Mouse (Mus musculus): Measurements from ENCODE around the gene Pde11a.

Gene Pde11a

DNA sequence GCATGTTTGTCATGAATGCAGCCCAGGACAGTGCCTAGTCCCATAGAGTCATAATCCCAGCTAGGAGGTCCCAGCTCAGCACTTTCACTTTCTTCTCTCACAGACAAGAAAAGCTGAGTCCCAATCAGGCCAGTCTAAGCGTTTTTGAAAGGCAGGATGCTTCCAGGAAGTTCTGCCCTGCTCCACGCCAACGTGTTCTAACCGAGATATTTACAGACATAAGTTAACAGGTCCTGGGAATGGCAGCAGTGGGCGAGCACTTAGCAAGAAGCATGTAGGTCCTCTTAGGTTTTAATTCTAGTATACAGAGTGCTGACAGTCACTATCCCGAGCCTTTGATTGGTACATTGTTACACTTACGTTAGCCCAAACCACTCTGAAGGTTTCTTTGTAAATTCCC lies 273.3 kb downstream of the Pde11a start:
- TF ChIP-seq POU5F1 (IDR thresholded peaks at IDR 0.05; ENCODE audit: borderline replicate concordance, low read length) (no peak), CTCF (conservative IDR thresholded peaks at IDR 0.05; ENCODE audit: low read length) (no peak), NANOG (IDR thresholded peaks at IDR 0.05; ENCODE audit: borderline replicate concordance, low read length) (no peak)
- Histone ChIP-seq H3K4me1 (replicated peaks; ENCODE audit: low read depth, low read length) (peaks cover 15% of the 10 kb centered on the region), H3K9me3 (ENCODE audit: low read length) (no peaks in the 10 kb centered on the region), H3K27me3 (ENCODE audit: insufficient read depth, low read length) (no peaks in the 10 kb centered on the region; the same call in 1 of the 2 replicates), H3K4me3 (replicated peaks; ENCODE audit: low read length) (no peak overlapping the region), H3K36me3 (ENCODE audit: insufficient read depth, low read length) (no peaks in the 10 kb centered on the region)

DNA sequence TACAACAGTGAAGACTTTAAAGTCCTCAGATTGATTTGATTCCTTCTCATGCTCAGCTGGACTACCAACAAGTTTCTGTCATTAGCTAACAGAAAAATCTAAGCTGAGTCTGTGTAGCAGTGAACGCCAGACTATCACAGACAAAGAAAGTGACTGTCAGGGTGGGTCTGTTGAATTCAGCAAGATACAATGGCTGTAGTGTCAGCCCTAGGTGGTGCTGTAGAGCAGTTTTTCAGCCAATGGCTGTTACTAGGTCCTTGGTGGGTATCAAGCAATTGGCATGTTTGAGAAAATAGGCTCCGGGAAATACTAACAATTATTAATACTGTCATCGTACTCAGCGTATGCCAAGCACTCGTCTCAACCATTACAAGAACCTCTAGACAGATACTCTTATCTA lies 274.5 kb downstream of the Pde11a start:
- Histone ChIP-seq H3K4me1 (replicated peaks; ENCODE audit: low read depth, low read length) (peaks cover 9% of the 10 kb centered on the region), H3K27me3 (ENCODE audit: insufficient read depth, low read length) (peaks cover under 1% of the 10 kb centered on the region), H3K4me3 (replicated peaks; ENCODE audit: low read length) (no peak overlapping the region), H3K9me3 (ENCODE audit: low read length) (no peaks in the 10 kb centered on the region), H3K36me3 (ENCODE audit: insufficient read depth, low read length) (no peaks in the 10 kb centered on the region)
- TF ChIP-seq POU5F1 (IDR thresholded peaks at IDR 0.05; ENCODE audit: borderline replicate concordance, low read length) (no peak), NANOG (IDR thresholded peaks at IDR 0.05; ENCODE audit: borderline replicate concordance, low read length) (no peak), CTCF (conservative IDR thresholded peaks at IDR 0.05; ENCODE audit: low read length) (peak; percentile 53)

DNA sequence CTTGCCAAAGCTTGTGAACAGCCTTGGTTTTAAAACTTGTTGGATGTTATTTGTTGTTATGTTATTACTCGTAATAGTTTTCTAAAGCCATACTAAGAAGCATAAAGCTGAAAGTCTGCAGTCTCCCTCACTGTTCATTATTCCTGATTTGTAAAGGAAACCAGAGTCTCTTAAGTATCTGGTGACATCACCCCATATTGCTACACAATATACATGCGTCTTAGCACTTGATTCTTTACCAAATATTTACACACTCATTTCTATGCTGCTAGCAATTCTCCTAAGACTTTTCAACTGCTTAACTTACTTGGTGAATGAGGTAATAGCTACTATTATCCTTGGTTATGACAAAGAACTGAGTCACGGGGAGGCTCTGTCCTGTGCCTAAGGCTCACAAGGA lies 278.4 kb downstream of the Pde11a start:
- Histone ChIP-seq H3K27me3 (ENCODE audit: insufficient read depth, low read length) (peaks cover 28% of the 10 kb centered on the region), H3K4me1 (replicated peaks; ENCODE audit: low read depth, low read length) (peaks cover 18% of the 10 kb centered on the region), H3K4me3 (replicated peaks; ENCODE audit: low read length) (no peak overlapping the region), H3K36me3 (ENCODE audit: insufficient read depth, low read length) (no peaks in the 10 kb centered on the region), H3K9me3 (ENCODE audit: low read length) (no peaks in the 10 kb centered on the region)
- no peak for TF ChIP-seq POU5F1 (IDR thresholded peaks at IDR 0.05; ENCODE audit: borderline replicate concordance, low read length)
- TF ChIP-seq CTCF (conservative IDR thresholded peaks at IDR 0.05; ENCODE audit: low read length): no peak
- TF ChIP-seq NANOG (IDR thresholded peaks at IDR 0.05; ENCODE audit: borderline replicate concordance, low read length): no peak

DNA sequence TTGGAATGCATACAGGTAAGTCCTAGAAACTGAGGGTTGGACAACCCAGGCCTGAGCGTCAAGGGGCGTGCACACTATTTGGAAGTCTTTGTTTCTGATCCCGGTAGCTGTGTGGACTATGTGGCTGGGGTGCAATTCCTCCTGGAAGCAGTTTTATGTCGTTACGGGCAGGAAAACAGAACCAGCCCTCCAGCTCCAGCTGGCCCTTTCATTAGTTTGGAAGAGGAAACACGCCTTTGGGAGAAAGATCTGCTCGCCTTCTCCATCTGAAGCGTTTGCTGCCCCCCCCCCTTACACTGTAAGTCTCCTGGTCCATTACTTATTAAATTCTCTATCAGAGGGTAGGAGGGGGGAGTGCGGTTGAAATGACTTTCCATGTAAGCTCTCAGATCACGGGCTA lies 279.0 kb downstream of the Pde11a start:
- peaks cover 28% of the 10 kb centered on the region for H3K27me3 ChIP-seq (ENCODE audit: insufficient read depth, low read length)
- no peaks in the 10 kb centered on the region for H3K36me3 ChIP-seq (ENCODE audit: insufficient read depth, low read length)
- no peak overlapping the region for H3K4me3 ChIP-seq (replicated peaks; ENCODE audit: low read length)
- H3K9me3 ChIP-seq (ENCODE audit: low read length): no peaks in the 10 kb centered on the region
- TF ChIP-seq NANOG (IDR thresholded peaks at IDR 0.05; ENCODE audit: borderline replicate concordance, low read length): no peak
- TF ChIP-seq CTCF (conservative IDR thresholded peaks at IDR 0.05; ENCODE audit: low read length): no peak
- no peak for TF ChIP-seq POU5F1 (IDR thresholded peaks at IDR 0.05; ENCODE audit: borderline replicate concordance, low read length)
- H3K4me1 ChIP-seq (replicated peaks; ENCODE audit: low read depth, low read length): peaks cover 18% of the 10 kb centered on the region

DNA sequence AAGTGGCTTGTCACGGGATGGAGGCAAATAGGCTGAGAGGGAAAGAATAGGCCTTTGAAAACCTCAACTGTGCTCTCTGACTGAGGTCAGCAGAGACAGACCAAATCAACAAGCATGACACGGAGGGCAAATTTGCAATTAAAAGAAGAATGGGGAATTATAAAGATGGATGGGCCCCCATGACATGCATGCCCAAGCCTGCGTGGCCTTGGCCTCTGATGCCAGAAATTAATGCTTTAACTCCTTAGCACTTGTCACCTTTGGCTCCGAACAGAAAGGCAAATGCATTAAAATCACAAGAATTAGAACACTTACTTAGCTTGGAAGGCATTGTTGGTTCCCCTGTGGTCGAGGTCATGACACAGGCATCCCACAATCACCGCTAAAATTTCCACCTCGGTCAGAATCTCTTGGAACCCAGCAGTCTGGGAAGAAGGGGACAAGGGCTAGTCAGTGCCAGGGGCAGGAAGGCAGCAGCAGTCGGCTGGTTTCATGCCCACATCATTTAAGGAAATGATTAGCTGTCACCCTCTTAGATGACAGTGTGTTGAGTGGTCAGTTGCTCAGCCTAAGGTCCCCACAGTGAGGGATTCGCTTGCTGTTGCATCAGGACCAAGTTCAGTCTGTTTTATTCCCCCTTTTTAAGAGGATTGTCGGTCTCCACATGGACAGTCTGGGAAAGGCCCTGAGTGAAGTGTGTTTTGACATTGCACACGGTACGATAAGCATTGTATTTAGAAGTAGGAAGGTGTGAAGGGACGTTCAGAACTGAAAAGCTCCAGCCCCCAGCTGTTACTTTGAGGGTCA lies 279.7 kb downstream of the Pde11a start:
- Histone ChIP-seq H3K36me3 (ENCODE audit: insufficient read depth, low read length) (no peaks in the 10 kb centered on the region), H3K9me3 (ENCODE audit: low read length) (no peaks in the 10 kb centered on the region), H3K4me1 (replicated peaks; ENCODE audit: low read depth, low read length) (peaks cover 11% of the 10 kb centered on the region), H3K4me3 (replicated peaks; ENCODE audit: low read length) (no peak overlapping the region), H3K27me3 (ENCODE audit: insufficient read depth, low read length) (peaks cover 28% of the 10 kb centered on the region)
- TF ChIP-seq NANOG (IDR thresholded peaks at IDR 0.05; ENCODE audit: borderline replicate concordance, low read length) (no peak), CTCF (conservative IDR thresholded peaks at IDR 0.05; ENCODE audit: low read length) (no peak), POU5F1 (IDR thresholded peaks at IDR 0.05; ENCODE audit: borderline replicate concordance, low read length) (no peak)

DNA sequence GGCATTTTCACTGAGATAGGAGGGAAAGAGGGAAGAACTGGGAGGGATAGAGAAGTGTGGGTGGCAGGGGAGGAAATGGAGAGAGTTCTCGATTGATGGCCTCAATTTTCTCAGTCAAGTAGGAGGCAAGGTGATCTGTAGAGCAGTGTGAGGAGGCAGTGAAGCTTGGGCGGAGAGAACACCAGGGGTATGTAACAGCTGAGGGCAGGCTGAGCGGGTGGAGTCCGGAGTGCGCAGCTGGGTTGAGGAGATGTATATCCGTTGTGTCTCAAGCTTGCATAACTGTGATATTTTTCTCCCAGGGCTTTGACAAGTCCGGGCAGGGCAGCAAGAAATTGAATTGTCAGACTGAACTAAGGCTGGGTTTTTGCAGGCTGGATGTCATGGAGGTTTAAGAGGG lies 281.0 kb downstream of the Pde11a start:
- no peaks in the 10 kb centered on the region for H3K9me3 ChIP-seq (ENCODE audit: low read length)
- H3K36me3 ChIP-seq (ENCODE audit: insufficient read depth, low read length): no peaks in the 10 kb centered on the region
- TF ChIP-seq NANOG (IDR thresholded peaks at IDR 0.05; ENCODE audit: borderline replicate concordance, low read length) (no peak), CTCF (conservative IDR thresholded peaks at IDR 0.05; ENCODE audit: low read length) (no peak), POU5F1 (IDR thresholded peaks at IDR 0.05; ENCODE audit: borderline replicate concordance, low read length) (no peak)
- no peak overlapping the region for H3K4me3 ChIP-seq (replicated peaks; ENCODE audit: low read length)
- peaks cover 9% of the 10 kb centered on the region for H3K4me1 ChIP-seq (replicated peaks; ENCODE audit: low read depth, low read length)
- peaks cover 31% of the 10 kb centered on the region for H3K27me3 ChIP-seq (ENCODE audit: insufficient read depth, low read length)

DNA sequence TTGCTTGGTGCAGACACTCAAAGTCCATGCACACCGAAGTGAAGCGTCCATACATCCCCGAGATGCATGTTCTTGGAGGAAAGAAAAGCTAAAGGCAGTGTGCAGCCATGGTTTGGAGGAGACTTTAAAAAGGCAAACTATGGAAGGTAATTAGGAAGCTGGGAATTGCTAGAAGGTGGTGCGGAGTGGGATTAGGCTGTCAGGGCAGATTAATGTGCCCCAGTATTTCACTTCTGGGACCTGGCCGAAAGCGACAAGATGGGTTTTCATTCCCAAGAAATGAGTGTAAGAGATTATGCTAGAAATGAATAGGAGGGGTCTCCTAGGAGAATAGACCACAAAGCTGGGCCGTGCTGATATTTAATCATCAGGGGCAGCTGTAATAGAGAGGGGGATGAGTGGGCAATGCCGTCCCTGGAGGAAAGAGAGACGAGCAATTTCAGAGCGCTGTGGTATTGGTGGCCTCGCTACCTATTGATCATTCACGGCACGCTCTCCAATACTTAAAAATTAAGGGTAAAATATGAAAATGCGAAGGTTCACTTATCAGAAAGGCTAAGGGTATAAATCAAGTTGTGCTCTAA lies 284.7 kb downstream of the Pde11a start:
- Histone ChIP-seq H3K36me3 (ENCODE audit: insufficient read depth, low read length) (no peaks in the 10 kb centered on the region), H3K4me3 (replicated peaks; ENCODE audit: low read length) (no peak overlapping the region), H3K4me1 (replicated peaks; ENCODE audit: low read depth, low read length) (peaks cover 19% of the 10 kb centered on the region), H3K9me3 (ENCODE audit: low read length) (no peaks in the 10 kb centered on the region), H3K27me3 (ENCODE audit: insufficient read depth, low read length) (peaks cover 28% of the 10 kb centered on the region)
- TF ChIP-seq POU5F1 (IDR thresholded peaks at IDR 0.05; ENCODE audit: borderline replicate concordance, low read length) (no peak), NANOG (IDR thresholded peaks at IDR 0.05; ENCODE audit: borderline replicate concordance, low read length) (no peak), CTCF (conservative IDR thresholded peaks at IDR 0.05; ENCODE audit: low read length) (no peak)

DNA sequence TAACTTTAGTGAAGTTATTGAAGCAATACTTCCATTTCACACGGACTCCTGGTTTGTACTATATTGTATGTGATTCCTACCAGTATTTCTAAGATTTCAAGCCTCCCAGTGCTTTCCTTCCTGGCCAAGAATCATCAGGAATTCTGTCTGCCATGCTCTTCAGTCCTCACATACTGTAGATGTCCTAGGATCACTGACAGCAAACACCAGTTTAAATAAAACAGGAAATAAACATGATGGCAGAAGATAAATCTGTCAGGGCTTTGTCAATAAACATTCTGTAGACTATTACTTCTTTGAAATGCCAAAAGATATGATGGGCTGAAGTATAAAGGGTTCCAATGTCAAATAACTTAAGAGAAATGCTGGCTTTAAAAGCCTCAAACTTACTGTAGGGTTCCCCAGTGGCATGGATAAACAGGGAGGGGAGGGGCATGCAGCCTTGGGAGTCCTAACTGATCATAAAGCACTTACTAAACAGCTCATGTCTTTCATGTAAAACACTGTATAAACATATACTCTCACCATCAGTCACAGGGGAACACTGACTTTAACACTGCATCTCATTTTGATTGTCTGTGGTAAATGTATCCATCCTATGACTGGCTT lies 285.6 kb downstream of the Pde11a start:
- Histone ChIP-seq H3K4me1 (replicated peaks; ENCODE audit: low read depth, low read length) (peaks cover 19% of the 10 kb centered on the region), H3K4me3 (replicated peaks; ENCODE audit: low read length) (no peak overlapping the region), H3K27me3 (ENCODE audit: insufficient read depth, low read length) (peaks cover 24% of the 10 kb centered on the region), H3K9me3 (ENCODE audit: low read length) (no peaks in the 10 kb centered on the region), H3K36me3 (ENCODE audit: insufficient read depth, low read length) (no peaks in the 10 kb centered on the region)
- TF ChIP-seq NANOG (IDR thresholded peaks at IDR 0.05; ENCODE audit: borderline replicate concordance, low read length): no peak
- TF ChIP-seq POU5F1 (IDR thresholded peaks at IDR 0.05; ENCODE audit: borderline replicate concordance, low read length): no peak
- no peak for TF ChIP-seq CTCF (conservative IDR thresholded peaks at IDR 0.05; ENCODE audit: low read length)

Measured in E14TG2a.4 (cell line).